Mouse (Mus musculus) megakaryocyte, embryonic 14.5 days (primary cell): ENCODE data around the gene Auts2.

Source experiments
- FLI1 ChIP-seq: IDR thresholded peaks from 2 replicates; pipeline ENCODE4 v1.6.1; 2012; ENCODE audit warnings: low read length, inconsistent platforms, mixed read lengths
- GATA1 ChIP-seq: IDR thresholded peaks from 3 replicates; pipeline ENCODE4 v1.6.1; 2012; ENCODE audit warnings: mixed read lengths, low read length, inconsistent platforms, borderline replicate concordance

DNA sequence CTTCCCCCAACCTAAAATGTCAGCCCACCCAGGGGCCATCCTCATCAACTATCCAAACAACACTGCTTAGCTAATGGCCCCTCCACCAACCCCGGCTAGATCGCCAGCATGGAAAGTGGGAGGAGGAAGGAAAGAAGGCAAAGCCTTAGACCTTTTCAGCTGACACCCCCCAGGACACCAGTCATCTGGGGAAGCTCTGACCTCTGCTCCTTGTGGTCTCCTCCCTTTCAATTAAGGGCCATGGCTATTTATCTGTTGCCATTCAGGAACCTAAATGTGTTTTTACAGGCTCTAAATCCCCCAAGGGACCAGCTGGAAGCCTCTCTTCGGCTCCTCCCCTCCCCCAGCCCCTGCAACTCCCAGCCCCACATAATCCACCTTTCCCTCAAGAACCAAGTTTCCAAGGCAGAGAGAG lies 42.3 kb downstream of the Auts2 start:
- TF ChIP-seq GATA1, result no peak
- no peak for TF ChIP-seq FLI1
